ENCODE assay signal across 8 mouse cellular contexts in the genomic region with DNA sequence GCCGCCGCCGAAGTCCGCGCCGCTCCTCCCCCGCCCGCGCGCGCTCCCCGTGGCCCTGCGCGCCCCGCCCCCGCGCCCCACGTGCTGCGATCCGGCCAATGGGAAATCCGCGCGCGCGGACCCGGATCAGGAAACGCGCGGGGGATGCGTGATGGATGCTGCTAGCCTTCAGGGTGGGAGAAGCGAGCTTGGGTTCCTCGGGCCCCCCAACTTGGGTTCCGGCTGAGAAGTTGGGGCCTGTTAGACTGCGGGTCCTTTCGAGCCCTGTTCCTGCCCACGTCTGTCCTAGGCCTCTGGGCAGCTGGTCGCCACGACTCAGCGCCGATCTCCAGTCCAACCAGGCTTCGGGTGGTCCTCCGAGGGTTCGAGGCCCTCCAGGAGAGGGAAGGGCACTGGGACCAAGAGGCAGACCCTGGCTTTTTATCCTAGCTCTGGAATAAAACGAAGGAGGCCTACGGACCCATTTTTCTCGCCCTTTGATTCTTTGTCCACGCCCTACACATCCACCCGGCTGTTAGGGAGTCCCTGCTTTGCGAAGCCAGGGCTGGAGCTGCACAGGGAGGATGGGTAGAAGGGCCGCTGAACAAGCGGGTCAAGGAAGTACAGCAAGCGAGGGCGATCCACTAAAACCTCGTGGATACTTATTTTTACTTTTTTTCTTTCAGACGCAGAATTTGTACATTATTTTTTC. TPM values are rescaled to one million over a fixed set of nuclear protein-coding genes. Genes with fewer than 3 reads are reported as not detected.
A peak's percentile ranks its signal among the peaks of the same experiment; 100 is the strongest.
DNase-seq lines count a peak whose midpoint lies in the region; ATAC-seq lines count a peak whose summit lies in the region.

No protein-coding gene starts in this region.

- ATAC-seq in erythroid progenitor cell, adult 5-6 weeks (replicated peaks; ENCODE audit: low FRiP score, poor library complexity, severe bottlenecking) = peak; percentile 54; the same call in 1 of the 2 replicates

- intact Hi-C loops in heart, postnatal 14 days (cut with DNase I) = no loop called here

- DNase-seq in right cerebral cortex, postnatal 14 days = peak; percentile 35
- DNase-seq in right cerebral cortex, postnatal 36 days (ENCODE audit: low spot score in 2 of 2) = no peak
- DNase-seq in heart, postnatal 14 days = peak; percentile 81
- DNase-seq in kidney, postnatal 4 days = peak; percentile 95 to 97
- peak; percentile 93 for DNase-seq in mesoderm, embryonic 11.5 days (ENCODE audit: low read depth, low spot score)
- peak; percentile 55 for DNase-seq in spleen, adult 12 weeks (ENCODE audit: low spot score)
- DNase-seq in cerebellum, adult 11 months = no peak

RNA-seq across cellular contexts. Expression of a gene that starts 0.5 kb away (rescaled TPM):
- total RNA-seq in erythroid progenitor cell, adult 5-6 weeks (2015; ENCODE audit: low replicate concordance) = not detected in 2 replicates
- not detected in 2 replicates for total RNA-seq in erythroid progenitor cell, adult 5-6 weeks (2017; ENCODE audit: low replicate concordance)
- under 1 TPM; 0.44 to 0.62 TPM for total RNA-seq in heart, postnatal 14 days (2021)

RNA-seq across cellular contexts. Expression of a gene that starts 12.4 kb away (rescaled TPM):
- total RNA-seq in erythroid progenitor cell, adult 5-6 weeks (2015; ENCODE audit: low replicate concordance) = not detected in 2 replicates
- not detected in 2 replicates for total RNA-seq in erythroid progenitor cell, adult 5-6 weeks (2017; ENCODE audit: low replicate concordance)
- 1 to 10 TPM; 1.4 to 2.1 TPM for total RNA-seq in heart, postnatal 14 days (2021)

RNA-seq across cellular contexts. Expression of a gene that starts 14.7 kb away (rescaled TPM):
- not detected in 2 replicates for total RNA-seq in erythroid progenitor cell, adult 5-6 weeks (2015; ENCODE audit: low replicate concordance)
- total RNA-seq in erythroid progenitor cell, adult 5-6 weeks (2017; ENCODE audit: low replicate concordance) = not detected in 2 replicates
- under 1 TPM; 0.17 to 0.20 TPM for total RNA-seq in heart, postnatal 14 days (2021)

RNA-seq across cellular contexts. Expression of a gene that starts 16.5 kb away (rescaled TPM):
- total RNA-seq in erythroid progenitor cell, adult 5-6 weeks (2015; ENCODE audit: low replicate concordance) = not detected in 2 replicates
- not detected in 2 replicates for total RNA-seq in erythroid progenitor cell, adult 5-6 weeks (2017; ENCODE audit: low replicate concordance)
- total RNA-seq in heart, postnatal 14 days (2021) = not detected

RNA-seq across cellular contexts. Expression of a gene that starts 21.1 kb away (rescaled TPM):
- not detected in 2 replicates for total RNA-seq in erythroid progenitor cell, adult 5-6 weeks (2015; ENCODE audit: low replicate concordance)
- 0.45 TPM in 1 of 2 replicates, not detected in the other for total RNA-seq in erythroid progenitor cell, adult 5-6 weeks (2017; ENCODE audit: low replicate concordance)
- total RNA-seq in heart, postnatal 14 days (2021) = 1 to 10 TPM; 1.2 TPM

Comparison
In these comparisons a context has a peak if more than half of its experiments do, and no peak if none do; other contexts are left out.
1. DNase-seq: peak in right cerebral cortex, postnatal 14 days (single experiment), heart, postnatal 14 days (2 of 2), kidney, postnatal 4 days (2 of 2), mesoderm, embryonic 11.5 days (single experiment) and spleen, adult 12 weeks (single experiment); none in right cerebral cortex, postnatal 36 days (0 of 2) and cerebellum, adult 11 months (single experiment).